Mouse (Mus musculus) liver, embryonic 11.5 days (tissue): Measurements from ENCODE around the gene Il25. TPM values are rescaled to one million over a fixed set of nuclear protein-coding genes. Genes with fewer than 3 reads are reported as not detected.

Experiments used
- ATAC-seq: fragments of 200-750 bp; cut with Nextera tagmentation; replicated peaks from 2 replicates; pipeline ENCODE4 v1.8.0; 2017; ENCODE audit warnings: moderate number of reproducible peaks, mild to moderate bottlenecking, moderate TSS enrichment, moderate library complexity; ENCODE audit not compliant: low FRiP score
- DNase-seq: peaks from one replicate; pipeline ENCODE4 v3.0.0-alpha.2; 2017; ENCODE audit warnings: low spot score
- H3K27ac ChIP-seq: fragments of 300-500 bp; sonication (generic); 2 replicates; pipeline ENCODE4 v1.5.1; 2014; ENCODE audit warnings: mild to moderate bottlenecking, low read depth, low read length, control low read depth
- H3K27me3 ChIP-seq: fragments of 300-500 bp; sonication (generic); replicated peaks from 2 replicates; pipeline ENCODE4 v1.6.1; 2014; ENCODE audit warnings: low read length, mixed read lengths; ENCODE audit not compliant: control insufficient read depth, insufficient read depth
- H3K36me3 ChIP-seq: fragments of 300-500 bp; sonication (generic); 2 replicates; pipeline ENCODE4 v1.6.1; 2014; ENCODE audit warnings: mild to moderate bottlenecking, low read length, moderate library complexity, mixed read lengths; ENCODE audit not compliant: control insufficient read depth, insufficient read depth
- H3K4me1 ChIP-seq: fragments of 300-500 bp; sonication (generic); replicated peaks from 2 replicates; pipeline ENCODE4 v1.6.1; 2014; ENCODE audit warnings: low read length, mixed read lengths; ENCODE audit not compliant: control insufficient read depth, insufficient read depth
- H3K4me2 ChIP-seq: fragments of 300-500 bp; sonication (generic); 2 replicates; pipeline ENCODE4 v1.6.1; 2014; ENCODE audit warnings: mild to moderate bottlenecking, control low read depth, moderate library complexity
- H3K4me3 ChIP-seq: fragments of 300-500 bp; sonication (generic); 2 replicates; pipeline ENCODE4 v1.5.1; 2014; ENCODE audit warnings: low read depth, low read length, control low read depth
- H3K9ac ChIP-seq: fragments of 300-500 bp; sonication (generic); 2 replicates; pipeline ENCODE4 v1.6.1; 2014; ENCODE audit warnings: low read depth, low read length, control low read depth
- H3K9me3 ChIP-seq: fragments of 300-500 bp; sonication (generic); 2 replicates; pipeline ENCODE4 v1.6.1; 2016; ENCODE audit warnings: low read length, inconsistent platforms, mixed read lengths; ENCODE audit not compliant: control insufficient read depth
- WGBS: fragments of 180-500 bp; shearing (Covaris S2); extraction: QIAGEN DNeasy Blood & Tissue Kit; methylation state at CpG from one replicate; pipeline ENCODE4 v1.1.7; 2014; 5-methylcytosine and 5-hydroxymethylcytosine counted together
- polyA plus RNA-seq: library from polyadenylated mRNA; unstranded; fragments of >200 nt; fragmentation: Nextera tagmentation; extraction: Ambion mirVana; gene quantifications from 2 replicates; pipeline ENCODE4 v1.2.1, GENCODE M21; 2014

Gene Il25
- polyA plus RNA-seq, 1 experiment from 2014 or later, result not detected

DNA sequence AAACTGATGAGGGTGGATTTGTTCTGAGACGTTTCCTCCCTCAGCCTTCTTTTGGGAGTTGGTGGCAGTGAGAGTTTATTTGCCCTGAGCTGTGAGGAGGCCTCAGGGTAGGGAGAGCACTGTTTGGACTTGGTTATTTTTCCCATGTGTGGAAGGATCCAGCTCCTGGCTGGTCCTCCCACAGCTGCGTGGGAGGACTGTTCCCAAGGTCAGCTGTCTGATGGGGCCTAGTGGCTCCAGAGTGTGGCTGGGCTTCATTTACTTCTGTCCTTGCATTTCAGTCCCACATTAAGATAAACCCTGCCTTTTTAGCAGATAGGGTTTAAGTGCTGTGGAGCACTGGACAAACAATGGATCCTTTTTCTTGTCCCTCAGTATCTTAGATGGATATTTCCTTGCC is 35.0 kb upstream of the Il25 start:
- Histone ChIP-seq H3K4me2 (no peak overlapping the region), H3K4me3 (no peak overlapping the region), H3K4me1 (peaks cover 9% of the 10 kb centered on the region), H3K27ac (no peak overlapping the region), H3K9ac (no peak overlapping the region), H3K9me3 (no peaks in the 10 kb centered on the region), H3K27me3 (no peaks in the 10 kb centered on the region), H3K36me3 (peaks cover 24% of the 10 kb centered on the region)
- DNase-seq (no peak), ATAC-seq (no peak)
- 64% methylated on average over 2 of the region's 2 CpGs for WGBS

DNA sequence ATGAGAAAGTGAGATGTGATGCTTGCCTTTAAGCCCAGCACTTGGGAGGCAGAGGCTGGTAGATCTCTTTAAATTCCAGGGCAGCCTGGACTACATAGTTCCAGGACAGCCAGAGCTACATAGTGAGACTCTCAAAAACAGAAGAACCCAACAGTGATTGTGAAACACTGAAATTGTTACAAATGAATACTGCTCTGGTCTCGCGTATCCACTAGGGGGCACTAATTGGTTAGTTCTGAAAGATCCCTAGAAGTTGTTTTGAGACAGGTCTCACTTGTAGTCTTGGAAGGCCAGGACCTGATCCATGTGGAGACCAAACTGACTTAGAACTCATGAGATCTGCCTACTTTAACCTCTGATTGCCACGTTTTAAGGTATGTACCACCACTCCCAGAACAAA is 32.1 kb upstream of the Il25 start:
- no peaks in the 10 kb centered on the region for H3K27me3 ChIP-seq
- peaks cover 7% of the 10 kb centered on the region for H3K4me1 ChIP-seq
- WGBS, result 0% methylated on average over 3 of the region's 3 CpGs
- H3K27ac ChIP-seq, result no peak overlapping the region; the same call in 1 of the 2 replicates
- no peaks in the 10 kb centered on the region for H3K9me3 ChIP-seq
- peaks cover 24% of the 10 kb centered on the region for H3K36me3 ChIP-seq
- DNase-seq (no peak), ATAC-seq (peak; percentile 60)
- no peak overlapping the region for H3K4me3 ChIP-seq
- no peak overlapping the region for H3K9ac ChIP-seq
- no peak overlapping the region for H3K4me2 ChIP-seq

DNA sequence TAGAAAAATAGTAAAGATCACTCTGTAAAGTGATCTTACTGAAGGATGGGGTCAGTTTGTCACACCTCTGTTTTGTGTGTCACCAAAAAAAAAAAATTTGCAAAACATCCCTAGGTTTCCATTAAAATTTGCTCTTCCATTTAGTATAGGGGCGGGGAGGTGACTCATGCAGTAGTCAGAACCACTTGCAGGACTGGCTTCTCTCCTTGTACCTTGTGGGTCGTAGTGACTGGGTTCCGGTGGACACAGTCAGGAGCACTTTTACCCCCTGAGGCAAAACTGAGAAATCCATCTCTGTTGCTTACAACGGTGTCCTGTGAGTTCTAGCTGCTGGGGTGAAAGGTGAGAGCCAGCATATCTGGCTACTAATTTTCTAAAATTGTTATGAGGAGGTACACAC is 28.9 kb upstream of the Il25 start:
- no peaks in the 10 kb centered on the region for H3K4me1 ChIP-seq
- no peak overlapping the region for H3K4me2 ChIP-seq
- ATAC-seq, result no peak
- no peak for DNase-seq
- peaks cover 9% of the 10 kb centered on the region; the same call in 1 of the 2 replicates for H3K36me3 ChIP-seq
- no peaks in the 10 kb centered on the region for H3K27me3 ChIP-seq
- no peaks in the 10 kb centered on the region for H3K9me3 ChIP-seq
- no peak overlapping the region for H3K4me3 ChIP-seq
- WGBS, result 90% methylated on average over 4 of the region's 4 CpGs
- H3K27ac ChIP-seq, result no peak overlapping the region
- no peak overlapping the region for H3K9ac ChIP-seq

DNA sequence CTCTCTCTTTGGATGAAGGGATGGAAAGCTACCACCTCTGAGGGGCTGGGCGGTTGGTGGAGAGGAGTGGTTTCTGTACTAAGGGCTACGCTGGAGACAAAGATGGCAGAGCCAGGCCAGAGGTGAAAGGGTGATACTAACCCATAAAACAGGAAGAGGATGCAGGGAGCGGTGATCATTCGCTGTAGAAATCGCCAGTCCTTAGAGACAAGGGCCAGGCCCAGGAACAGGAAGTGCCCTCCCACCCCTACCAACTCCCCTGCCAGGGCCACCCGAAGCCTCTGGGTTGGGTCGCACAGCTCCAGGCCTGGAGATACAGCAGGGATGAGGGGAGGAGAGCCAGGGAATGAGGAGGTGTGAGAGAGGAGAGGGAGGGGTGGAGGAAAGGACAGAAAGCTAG is 23.8 kb upstream of the Il25 start:
- DNase-seq (no peak), ATAC-seq (no peak)
- Histone ChIP-seq H3K27me3 (peaks cover 29% of the 10 kb centered on the region), H3K4me1 (peaks cover 4% of the 10 kb centered on the region; the same call in 1 of the 2 replicates), H3K9ac (no peak overlapping the region), H3K9me3 (no peaks in the 10 kb centered on the region), H3K4me3 (no peak overlapping the region), H3K36me3 (peaks cover 7% of the 10 kb centered on the region; the same call in 1 of the 2 replicates), H3K4me2 (no peak overlapping the region), H3K27ac (no peak overlapping the region)
- WGBS, result 53% methylated on average over 7 of the region's 7 CpGs

DNA sequence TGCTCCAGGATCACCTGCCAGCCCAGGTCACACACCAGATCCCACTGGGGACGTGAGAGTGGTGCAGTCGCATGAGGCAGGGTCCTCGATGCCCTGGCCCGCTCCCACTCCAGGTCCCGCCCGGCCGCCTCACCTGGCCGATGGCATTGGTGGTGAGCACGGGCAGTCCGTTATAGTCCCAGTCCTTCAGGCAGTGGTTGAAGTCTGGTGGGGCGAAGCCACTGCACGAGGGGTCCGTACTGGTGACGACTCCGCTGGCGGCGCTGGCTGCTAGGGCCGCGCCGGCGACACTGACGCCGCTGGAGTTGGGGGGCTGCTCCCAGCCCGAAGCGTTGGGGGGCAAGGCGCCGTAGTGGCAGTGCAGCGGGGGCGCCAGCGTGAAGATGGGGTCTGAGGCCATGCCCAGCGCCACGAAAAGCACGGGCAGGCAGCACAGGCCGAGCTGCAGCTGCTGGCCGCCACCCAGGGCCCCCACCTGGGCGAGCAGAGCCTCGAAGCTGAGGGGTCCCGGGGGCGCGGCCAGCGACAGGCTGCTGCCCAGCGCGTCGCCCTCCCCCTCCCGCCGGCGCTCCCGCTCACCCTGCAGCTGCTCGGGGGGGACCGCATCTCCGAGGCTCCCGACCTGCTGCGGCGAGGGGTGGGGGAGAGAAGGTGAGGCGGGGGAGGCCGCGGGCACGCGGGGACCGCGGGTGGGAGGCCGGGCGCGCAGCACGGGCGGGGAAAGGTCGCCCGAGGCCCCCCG is 20.2 kb upstream of the Il25 start:
- 4% methylated on average over 68 of the region's 69 CpGs for WGBS
- ATAC-seq, result peak; percentile 29; the same call in 1 of the 2 replicates
- Histone ChIP-seq H3K4me1 (peaks cover 4% of the 10 kb centered on the region; the same call in 1 of the 2 replicates), H3K27ac (no peak overlapping the region), H3K9me3 (no peaks in the 10 kb centered on the region), H3K4me3 (peak overlapping the region; percentile 75), H3K4me2 (peak overlapping the region; percentile 92), H3K9ac (peak overlapping the region; percentile 61), H3K36me3 (peaks cover 3% of the 10 kb centered on the region; the same call in 1 of the 2 replicates), H3K27me3 (peaks cover 34% of the 10 kb centered on the region)
- DNase-seq, result no peak

DNA sequence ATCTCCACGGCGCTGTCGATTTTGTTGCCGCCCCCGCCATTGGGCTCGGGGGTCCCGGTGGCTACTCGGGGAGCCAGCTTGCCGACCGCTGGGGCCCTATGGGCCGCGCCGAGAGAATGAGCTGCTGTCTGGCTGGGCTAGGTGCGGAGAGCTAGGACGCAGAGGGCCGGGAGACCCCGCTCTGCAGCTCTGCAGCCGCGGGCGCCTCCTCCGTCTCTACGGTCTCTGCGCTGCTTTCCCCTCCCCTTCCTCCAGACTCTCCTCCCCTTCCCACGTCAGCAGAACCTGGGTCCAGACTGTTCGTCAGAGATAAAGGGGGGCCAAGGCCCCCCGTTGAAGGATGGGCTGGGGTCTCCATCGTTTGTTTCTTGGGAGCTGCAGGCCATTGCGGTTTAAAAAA is 19.6 kb upstream of the Il25 start, which contains the start of gene Slc22a17:
Gene Slc22a17 (minus strand): TSS at position 247 of the 400 bp plus-strand sequence.
- peak within 1 kb of the TSS; percentile 92 for H3K4me2 ChIP-seq
- no peaks in the 10 kb centered on the region for H3K9me3 ChIP-seq
- H3K4me1 ChIP-seq, result peaks cover 4% of the 10 kb centered on the region; the same call in 1 of the 2 replicates
- ATAC-seq (peak; percentile 53; the same call in 1 of the 2 replicates), DNase-seq (peak; percentile 67)
- WGBS, result under 1% methylated on average over 28 of the region's 28 CpGs
- peaks cover 2% of the 10 kb centered on the region; the same call in 1 of the 2 replicates for H3K36me3 ChIP-seq
- H3K27me3 ChIP-seq, result peaks cover 34% of the 10 kb centered on the region
- peak within 1 kb of the TSS; percentile 61 for H3K9ac ChIP-seq
- H3K27ac ChIP-seq, result no peak within 1 kb of the TSS
- H3K4me3 ChIP-seq, result peak within 1 kb of the TSS; percentile 75

DNA sequence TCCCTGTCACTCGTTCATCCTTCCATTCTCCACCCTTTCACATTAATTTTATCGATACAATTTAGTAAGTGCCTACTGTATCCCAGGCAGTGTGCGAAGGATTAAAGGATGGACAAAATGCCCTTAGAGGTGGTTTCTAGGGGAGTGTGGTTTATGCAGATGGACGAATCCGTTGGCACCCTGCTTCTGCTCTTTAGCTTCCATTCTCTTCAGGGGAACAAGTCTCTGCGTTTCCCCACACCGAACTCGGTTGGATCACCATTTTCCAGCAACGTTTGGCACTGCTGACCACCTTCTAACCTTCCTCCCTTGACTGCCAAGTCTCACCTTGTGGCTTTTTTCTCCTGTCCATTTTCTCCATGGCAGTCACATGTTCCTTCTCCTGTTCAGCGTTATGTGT is 19.2 kb upstream of the Il25 start:
- Histone ChIP-seq H3K36me3 (no peaks in the 10 kb centered on the region; the same call in 1 of the 2 replicates), H3K4me3 (peak overlapping the region; percentile 75), H3K4me2 (peak overlapping the region; percentile 92), H3K4me1 (peaks cover 4% of the 10 kb centered on the region; the same call in 1 of the 2 replicates), H3K27ac (no peak overlapping the region), H3K9ac (peak overlapping the region; percentile 61; the same call in 1 of the 2 replicates), H3K9me3 (no peaks in the 10 kb centered on the region), H3K27me3 (peaks cover 34% of the 10 kb centered on the region)
- WGBS, result 21% methylated on average over 10 of the region's 10 CpGs
- DNase-seq (no peak), ATAC-seq (no peak)

DNA sequence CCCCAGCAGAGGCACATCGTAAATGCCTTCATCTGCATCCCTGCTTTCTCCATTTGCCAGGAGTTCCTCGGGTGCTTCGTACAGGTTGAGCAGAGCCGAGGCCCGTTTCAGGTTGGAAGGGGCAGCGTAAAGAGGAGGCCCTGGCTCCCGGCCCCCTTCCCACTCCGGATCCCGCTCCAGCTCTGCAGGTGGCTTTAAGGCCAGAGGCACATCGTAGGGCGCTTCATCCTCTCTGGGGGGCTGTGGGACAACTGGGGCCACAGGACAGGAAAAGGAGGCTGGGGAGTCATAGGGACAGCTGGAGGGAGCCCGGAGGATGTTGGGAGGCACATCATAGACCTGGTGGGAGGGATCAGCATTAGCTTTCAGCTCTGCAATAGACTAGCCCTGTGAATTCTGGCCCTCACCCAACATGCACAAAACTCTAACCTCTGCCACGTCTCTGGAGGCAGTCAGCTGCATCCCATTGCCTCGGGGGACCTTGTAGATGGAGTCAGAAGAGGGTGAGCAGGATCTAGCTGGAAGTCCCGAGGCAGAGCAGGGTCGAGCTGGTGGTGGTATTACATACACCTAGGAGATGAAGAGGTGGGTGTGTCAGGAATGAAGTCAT is 12.3 kb upstream of the Il25 start:
- Histone ChIP-seq H3K4me1 (no peaks in the 10 kb centered on the region; the same call in 1 of the 2 replicates), H3K36me3 (no peaks in the 10 kb centered on the region; the same call in 1 of the 2 replicates), H3K27ac (no peak overlapping the region), H3K9ac (no peak overlapping the region), H3K4me3 (no peak overlapping the region), H3K4me2 (no peak overlapping the region), H3K27me3 (peaks cover 6% of the 10 kb centered on the region), H3K9me3 (peaks cover 4% of the 10 kb centered on the region; the same call in 1 of the 2 replicates)
- 85% methylated on average over 16 of the region's 16 CpGs for WGBS
- ATAC-seq (no peak), DNase-seq (no peak)
